Mouse (Mus musculus): ENCODE results near the gene Ssbp4.

DNA sequence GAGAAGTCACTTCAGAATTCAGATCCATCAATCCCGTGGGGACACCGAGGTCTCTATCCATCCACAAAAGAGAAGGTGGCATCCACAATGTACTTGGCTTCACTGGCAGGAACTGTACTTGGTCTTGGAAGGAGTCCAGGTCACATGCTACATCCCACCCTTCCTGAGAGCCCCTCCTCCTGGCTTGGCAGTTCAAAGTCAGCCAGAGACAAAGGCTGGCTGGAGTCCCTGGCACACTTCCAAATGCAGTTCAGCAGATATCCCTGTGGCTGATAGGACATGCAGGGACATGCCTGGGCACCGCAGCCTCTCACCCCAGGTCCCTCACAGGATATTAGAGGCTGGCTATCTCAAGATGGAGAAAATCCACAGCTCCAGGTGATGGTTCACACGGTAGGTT lies 40.7 kb upstream of the Ssbp4 start:
- no peak for TF ChIP-seq CTCF (conservative IDR thresholded peaks at IDR 0.05; ENCODE audit: low read length)
- TF ChIP-seq NANOG (IDR thresholded peaks at IDR 0.05; ENCODE audit: borderline replicate concordance, low read length), result no peak

Measured in E14TG2a.4 (cell line).